Mouse (Mus musculus) ES-Bruce4 (cell line): ENCODE data around the gene Ebi3.
A peak's percentile ranks its signal among the peaks of the same experiment; 100 is the strongest.

ENCODE experiments used
- CTCF ChIP-seq: IDR thresholded peaks from one replicate; pipeline ENCODE4 v1.8.1; 2011; ENCODE audit warnings: low read depth, low read length
- EP300 ChIP-seq: IDR thresholded peaks from 2 replicates; pipeline ENCODE4 v1.6.1; 2011; ENCODE audit warnings: low read depth, low read length; ENCODE audit not compliant: insufficient read depth

DNA sequence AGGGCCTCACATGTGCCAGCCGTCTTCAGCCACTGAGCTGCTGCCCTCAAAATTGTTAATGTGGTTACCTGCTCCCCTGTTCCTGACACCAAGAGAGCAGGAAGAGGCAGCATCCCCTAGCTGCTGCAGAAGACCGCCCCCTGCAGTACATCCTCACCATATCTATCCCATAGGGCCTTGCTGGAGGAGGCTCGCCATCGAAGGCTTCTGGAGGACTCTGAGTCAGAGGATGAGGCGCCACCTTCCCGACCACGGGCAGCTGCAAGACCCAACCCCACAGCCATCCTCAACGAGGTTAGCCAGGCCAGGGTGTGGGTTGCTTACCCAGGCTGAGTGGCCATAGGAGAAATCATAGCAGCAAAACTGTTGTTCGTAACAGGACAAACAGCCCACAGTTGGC lies 12.6 kb downstream of the Ebi3 start:
- TF ChIP-seq CTCF (peak; percentile 54), EP300 (no peak)
